Mouse (Mus musculus) T-cell, adult 2 months (primary cell): Measurements from ENCODE around the gene Spred2.

Experiments used
- DNase-seq: peaks from one replicate; pipeline ENCODE4 v3.0.0; 2022; ENCODE audit warnings: low spot score

The Spred2 gene

GRCm38 (mm10) chr11:19923888-19924756, at the start of gene Spred2:
Gene Spred2 (plus strand): TSS chr11:19924375.
- peak; percentile 93 for DNase-seq

- no peak for DNase-seq
Observed at GRCm38 (mm10) chr11:19875551-19875950, 48.6 kb upstream of the Spred2 start.

- DNase-seq: no peak
Observed at GRCm38 (mm10) chr11:19875964-19876363, 48.2 kb upstream of the Spred2 start.

GRCm38 (mm10) chr11:19877239-19877915, 46.8 kb upstream of the Spred2 start:
- no peak for DNase-seq

GRCm38 (mm10) chr11:19881342-19881741, 42.8 kb upstream of the Spred2 start:
- DNase-seq: no peak

GRCm38 (mm10) chr11:19890700-19891406, 33.3 kb upstream of the Spred2 start:
- peak; percentile 10 for DNase-seq

- DNase-seq: no peak
Observed at GRCm38 (mm10) chr11:19893233-19893632, 30.9 kb upstream of the Spred2 start.

GRCm38 (mm10) chr11:19899621-19900020, 24.6 kb upstream of the Spred2 start:
- DNase-seq: no peak

GRCm38 (mm10) chr11:19900712-19901111, 23.5 kb upstream of the Spred2 start:
- DNase-seq: no peak

- DNase-seq: no peak
Observed at GRCm38 (mm10) chr11:19911216-19911615, 13.0 kb upstream of the Spred2 start.

GRCm38 (mm10) chr11:19912179-19912578, 12.0 kb upstream of the Spred2 start:
- DNase-seq: no peak

- no peak for DNase-seq
Observed at GRCm38 (mm10) chr11:19912661-19913060, 11.5 kb upstream of the Spred2 start.

- DNase-seq: no peak
Observed at GRCm38 (mm10) chr11:19913761-19914160, 10.4 kb upstream of the Spred2 start.

- DNase-seq: no peak
Observed at GRCm38 (mm10) chr11:19917381-19918245, 6.6 kb upstream of the Spred2 start.

GRCm38 (mm10) chr11:19918246-19918540, 6.0 kb upstream of the Spred2 start:
- no peak for DNase-seq

GRCm38 (mm10) chr11:19919460-19919784, 4.8 kb upstream of the Spred2 start:
- DNase-seq: no peak

GRCm38 (mm10) chr11:19919785-19920671, 4.1 kb upstream of the Spred2 start:
- DNase-seq: peak; percentile 83

- no peak for DNase-seq
Observed at GRCm38 (mm10) chr11:19921723-19922122, 2.5 kb upstream of the Spred2 start.

- no peak for DNase-seq
Observed at GRCm38 (mm10) chr11:19922208-19922607, 2.0 kb upstream of the Spred2 start.

- peak; percentile 68 for DNase-seq
Observed at GRCm38 (mm10) chr11:19924757-19925148, 578 bp downstream of the Spred2 start.
